In the genomic region with DNA sequence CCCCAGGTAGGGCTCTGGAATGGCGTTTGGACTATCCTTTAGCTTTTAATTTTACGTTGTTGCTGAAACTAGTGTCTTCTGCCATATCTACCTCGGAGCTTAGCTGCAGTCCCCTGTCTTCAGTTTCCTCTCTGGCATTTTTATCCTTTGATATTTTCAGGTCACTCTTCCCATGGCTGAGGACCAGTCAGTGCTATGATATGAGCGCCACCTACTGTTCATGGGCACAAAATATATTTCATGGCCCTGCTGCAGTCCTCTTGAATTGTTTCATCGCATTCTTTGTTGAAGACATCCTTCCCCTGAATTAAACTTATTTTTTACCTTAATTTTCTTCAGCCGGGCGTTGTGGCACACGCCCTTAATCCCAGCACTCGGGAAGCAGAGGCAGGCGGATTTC, we compare ENCODE assay signal across 10 mouse cellular contexts. TPM values are rescaled to one million over a fixed set of nuclear protein-coding genes. Genes with fewer than 3 reads are reported as not detected.
DNase-seq lines count a peak whose midpoint lies in the region; ATAC-seq lines count a peak whose summit lies in the region.
"Had no signal": no experiment of that assay in that cellular context is flagged by ENCODE, and none has a peak within 500 bp of the region (broad histone marks: within the 10 kb centered on the region; RNA-seq: fewer than 3 reads in every experiment).

No protein-coding gene starts in this region.

- H3K9me3 ChIP-seq in forebrain, embryonic 12.5 days, result no peaks in the 10 kb centered on the region

- no peaks in the 10 kb centered on the region for H3K4me1 ChIP-seq in forebrain, embryonic 12.5 days

- no peak overlapping the region for H3K9ac ChIP-seq in forebrain, embryonic 12.5 days

- peak; percentile 77; the same call in 1 of the 2 replicates for ATAC-seq in forebrain, embryonic 12.5 days (ENCODE audit: low FRiP score)
- ATAC-seq in megakaryocyte-erythroid progenitor cell, adult 5-6 weeks (replicated peaks; ENCODE audit: low FRiP score, low TSS enrichment, poor library complexity, severe bottlenecking), result peak; percentile 71

- no peak overlapping the region for H3K4me3 ChIP-seq in forebrain, embryonic 12.5 days (replicated peaks)

- no peak overlapping the region for H3K4me2 ChIP-seq in forebrain, embryonic 12.5 days

- H3K36me3 ChIP-seq in forebrain, embryonic 12.5 days (replicated peaks), result no peaks in the 10 kb centered on the region
- H3K36me3 ChIP-seq in splenic B cell, adult 2 months (ENCODE audit: control insufficient read depth, insufficient read depth, low read length, poor library complexity, severe bottlenecking), result no peaks in the 10 kb centered on the region
- H3K36me3 ChIP-seq: G1E had no signal

- peak; percentile 48 for DNase-seq in gastrocnemius, adult 18-20 months (ENCODE audit: low spot score)
- no peak for DNase-seq in gastrocnemius, postnatal 25 days
- peak; percentile 17 for DNase-seq in c-Kit-positive CD71-positive TER-119-negative erythroid progenitor cells, embryonic 14.5 days (ENCODE audit: low read depth)
- peak; percentile 44 for DNase-seq in hindlimb bud, embryonic 11.5 days (ENCODE audit: extremely low spot score, low read depth, low spot score)
- peak; percentile 22 to 36 for DNase-seq in layer of hippocampus, postnatal 36 days
- DNase-seq in splenic B cell, adult 2 months (ENCODE audit: low read depth, low spot score), result peak; percentile 24

- H3K27me3 ChIP-seq in forebrain, embryonic 12.5 days, result no peaks in the 10 kb centered on the region
- no peaks in the 10 kb centered on the region for H3K27me3 ChIP-seq in splenic B cell, adult 2 months (ENCODE audit: control insufficient read depth, insufficient read depth, low read length, poor library complexity, severe bottlenecking)

- H3K27ac ChIP-seq in forebrain, embryonic 12.5 days, result no peak overlapping the region
- H3K27ac ChIP-seq: macrophage had no signal

- 25% methylated on average over 10 of the region's 10 CpGs for WGBS in forebrain, embryonic 12.5 days

RNA-seq across cellular contexts. Expression of a gene that starts 36.5 kb away (rescaled TPM):
- total RNA-seq in gastrocnemius, adult 18-20 months (2021), result 10 to 100 TPM; 11.2 to 12.5 TPM
- total RNA-seq in gastrocnemius, postnatal 25 days (2021), result 10 to 100 TPM in 1 of 2 experiments, 1 to 10 TPM in 1; 9.5 to 10.2 TPM
- polyA plus RNA-seq in forebrain, embryonic 12.5 days (2016; fragmentation: Nextera tagmentation; extraction: Ambion mirVana), result 134 and 143 TPM in 2 replicates
- total RNA-seq in layer of hippocampus, postnatal 36 days (2021), result 10 to 100 TPM; 26.7 to 27.3 TPM
- total RNA-seq in megakaryocyte-erythroid progenitor cell, adult 5-6 weeks (2014; fragmentation: Nextera tagmentation), result 93.8 and 111 TPM in 2 replicates
- total RNA-seq in megakaryocyte-erythroid progenitor cell, adult 5-6 weeks (2017), result 146 and 171 TPM in 2 replicates
